Mouse (Mus musculus) central nervous system, embryonic 18 days (tissue): ENCODE measurements around the gene Rhox3a. TPM values are rescaled to one million over a fixed set of nuclear protein-coding genes. Genes with fewer than 3 reads are reported as not detected.

ENCODE experiments used
- polyA plus RNA-seq: library from polyadenylated mRNA; depleted of rRNA; stranded (reverse); fragments of >200 nt; gene quantifications from 2 replicates; pipeline ENCODE4 v1.2.3, GENCODE M21; 2012; rRNA removed

Rhox3a gene
- not detected in 2 replicates for polyA plus RNA-seq

DNA sequence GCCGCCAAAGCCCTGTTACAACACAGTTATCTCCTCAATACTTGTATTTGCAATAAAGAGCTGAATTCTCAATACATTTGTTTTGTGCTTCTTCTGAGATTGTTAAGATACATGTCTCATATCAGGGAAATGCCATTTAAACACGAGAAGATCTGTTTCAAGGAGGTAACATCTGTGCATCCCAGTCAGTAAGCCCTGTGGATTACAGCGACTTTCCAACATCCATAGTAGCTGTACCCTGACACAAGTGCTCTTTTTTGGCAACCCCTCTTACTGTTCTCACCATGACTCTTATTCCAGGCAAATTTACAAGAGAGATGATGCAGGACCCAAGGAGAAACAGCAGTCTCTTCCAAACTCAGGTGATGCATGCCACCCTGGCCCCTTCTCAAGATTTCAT is at the start of gene Rhox3a:
TSS of gene Rhox3a (plus strand) at position 301 of the 400 bp plus-strand sequence.

DNA sequence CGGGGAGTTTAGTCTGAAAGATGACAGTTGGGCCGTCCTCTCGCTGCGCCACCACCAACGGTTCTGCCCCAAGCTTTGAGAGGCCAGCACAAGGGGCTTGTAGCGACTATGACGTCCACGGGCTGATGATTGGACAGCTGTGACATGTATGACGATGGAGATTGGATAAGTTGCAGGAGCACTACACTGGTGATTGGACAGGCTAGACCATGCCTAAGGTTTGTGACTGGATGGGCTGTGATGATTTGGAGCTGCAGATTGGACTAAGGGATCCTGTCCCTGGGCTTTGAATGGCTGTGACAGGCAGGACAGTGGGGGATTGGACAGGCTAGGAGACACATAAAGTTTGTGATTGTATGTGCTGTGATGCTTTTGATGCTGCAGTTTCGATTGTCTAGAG is 38.8 kb upstream of the Rhox3a start, which contains the start of gene Gm9:
TSS of gene Gm9 (minus strand) at position 101 of the 400 bp plus-strand sequence.

DNA sequence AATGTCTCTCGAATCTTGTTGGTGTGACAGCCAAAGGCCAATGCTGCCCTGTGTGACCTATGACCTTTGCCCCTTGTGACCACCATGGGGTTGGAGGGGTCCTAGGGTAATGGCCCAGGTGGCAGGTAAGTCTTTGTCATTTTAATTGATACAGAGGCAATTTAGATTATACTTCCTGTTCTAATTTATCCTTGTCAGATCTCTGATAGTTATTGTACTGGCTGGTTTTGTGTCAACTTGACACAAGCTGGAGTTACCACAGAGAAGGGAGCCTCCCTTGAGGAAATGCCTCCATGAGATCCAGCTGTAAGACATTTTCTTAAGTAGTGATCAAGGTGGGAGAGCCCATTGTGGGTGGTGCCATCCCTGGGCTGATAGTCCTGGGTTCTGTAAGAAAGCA is 27.6 kb upstream of the Rhox3a start, which contains the start of gene Rhox1:
TSS of gene Rhox1 (minus strand) at position 101 of the 400 bp plus-strand sequence.

DNA sequence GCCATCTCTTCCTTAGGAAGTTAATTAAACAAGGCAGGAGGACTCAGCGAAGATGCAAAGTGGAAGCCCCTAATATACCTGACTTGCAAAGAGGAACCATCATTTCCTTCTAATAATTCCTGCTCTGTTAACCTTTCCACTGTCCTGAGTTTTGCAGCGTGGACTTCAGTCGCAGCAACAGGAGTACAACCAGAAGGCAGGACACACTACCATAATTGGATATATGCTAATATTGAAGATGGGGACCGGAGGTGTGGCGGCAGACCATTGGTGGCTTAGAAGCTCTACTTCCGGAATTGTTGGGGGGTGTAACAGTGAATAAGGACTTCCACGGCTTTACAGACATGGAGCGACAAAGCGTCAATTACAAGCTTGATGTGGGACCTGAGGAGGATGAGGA is 5.0 kb upstream of the Rhox3a start, which contains the start of gene Rhox2a:
TSS of gene Rhox2a (plus strand) at position 301 of the 400 bp plus-strand sequence.

DNA sequence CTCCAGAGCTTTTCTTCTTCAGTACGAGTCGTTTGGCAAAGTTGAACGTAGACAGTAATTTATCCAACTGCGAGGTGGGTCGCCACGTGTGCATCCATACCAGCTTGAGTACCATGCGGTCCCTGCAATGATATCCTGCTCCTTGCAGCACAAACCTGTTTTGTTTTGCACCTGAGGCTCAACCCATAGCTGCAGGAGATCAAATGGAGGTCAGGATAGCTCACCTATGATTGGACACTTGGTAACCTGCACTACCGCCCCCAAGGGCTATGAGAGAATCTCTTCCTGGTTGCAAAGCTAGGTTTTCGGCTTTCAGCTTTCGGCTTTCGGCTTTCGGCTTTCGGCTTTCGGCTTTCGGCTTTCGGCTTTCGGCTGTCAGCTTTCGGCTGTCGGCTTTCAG is 15.3 kb downstream of the Rhox3a start, which contains the start of gene Rhox4a:
TSS of gene Rhox4a (plus strand) at position 301 of the 400 bp plus-strand sequence.

Other genes starting within 250 kb of the Rhox3a start
- not detected in 2 replicates for gene Sowahd, start 201.1 kb upstream of the Rhox3a start, polyA plus RNA-seq
- 667 and 729 TPM in 2 replicates for gene Rpl39, start 164.5 kb upstream of the Rhox3a start, polyA plus RNA-seq
- gene Upf3b, start 139.6 kb upstream of the Rhox3a start, polyA plus RNA-seq = 41.3 and 44.8 TPM in 2 replicates
- 8.5 and 8.7 TPM in 2 replicates for gene Nkap, start 123.1 kb upstream of the Rhox3a start, polyA plus RNA-seq
- 0.28 and 0.31 TPM in 2 replicates for gene Akap14, start 81.1 kb upstream of the Rhox3a start, polyA plus RNA-seq
- gene Ndufa1, start 58.8 kb upstream of the Rhox3a start, polyA plus RNA-seq = 460 and 484 TPM in 2 replicates
- gene Rnf113a1, start 58.7 kb upstream of the Rhox3a start, polyA plus RNA-seq = 10.3 and 10.7 TPM in 2 replicates
- gene Gm9, start 38.9 kb upstream of the Rhox3a start, polyA plus RNA-seq = not detected in 2 replicates
- not detected in 2 replicates for gene Rhox1, start 27.7 kb upstream of the Rhox3a start, polyA plus RNA-seq
- gene Rhox2a, start 4.9 kb upstream of the Rhox3a start, polyA plus RNA-seq = not detected in 2 replicates
- not detected in 2 replicates for gene Rhox4a, start 15.4 kb downstream of the Rhox3a start, polyA plus RNA-seq
- not detected in 2 replicates for gene Rhox3a2, start 130.1 kb downstream of the Rhox3a start, polyA plus RNA-seq
- not detected in 2 replicates for gene Rhox4a2, start 140.9 kb downstream of the Rhox3a start, polyA plus RNA-seq
- not detected in 2 replicates for gene Rhox2b, start 162.1 kb downstream of the Rhox3a start, polyA plus RNA-seq
- not detected in 2 replicates for gene Rhox4b, start 182.6 kb downstream of the Rhox3a start, polyA plus RNA-seq
- not detected in 2 replicates for gene Rhox2c, start 203.8 kb downstream of the Rhox3a start, polyA plus RNA-seq
- gene Rhox3c, start 208.7 kb downstream of the Rhox3a start, polyA plus RNA-seq = not detected in 2 replicates
- gene Rhox4c, start 230.4 kb downstream of the Rhox3a start, polyA plus RNA-seq = not detected in 2 replicates
- not detected in 2 replicates for gene Rhox2d, start 243.5 kb downstream of the Rhox3a start, polyA plus RNA-seq